Mouse (Mus musculus) bone marrow macrophage, adult 2 months (primary cell): ENCODE measurements at regions not wholly inside any gene's neighbourhood (a gene's known extent, or its start where the extent isn't known, plus 50 kb on each side); places are given as distances from the start of the nearest gene placed in this dataset.

Experiments
- H3K27ac ChIP-seq: 2 replicates; pipeline ENCODE4 v1.5.1; 2012; ENCODE audit warnings: low read depth, low read length; ENCODE audit not compliant: insufficient read depth
- H3K4me1 ChIP-seq: 2 replicates; pipeline ENCODE4 v1.6.1; 2012; ENCODE audit warnings: low read length; ENCODE audit not compliant: control insufficient read depth, insufficient read depth
- H3K4me3 ChIP-seq: 2 replicates; pipeline ENCODE4 v1.5.1; 2012; ENCODE audit warnings: mild to moderate bottlenecking, low read length, moderate library complexity; ENCODE audit not compliant: insufficient read depth
- CTCF ChIP-seq: IDR thresholded peaks from 2 replicates; pipeline ENCODE4 v1.5.1; 2012; ENCODE audit warnings: low read depth, mild to moderate bottlenecking, low read length, moderate library complexity
- POLR2A ChIP-seq: IDR thresholded peaks from 2 replicates; pipeline ENCODE4 v1.6.1; 2012; ENCODE audit warnings: mild to moderate bottlenecking, low read depth, low read length, borderline replicate concordance

DNA sequence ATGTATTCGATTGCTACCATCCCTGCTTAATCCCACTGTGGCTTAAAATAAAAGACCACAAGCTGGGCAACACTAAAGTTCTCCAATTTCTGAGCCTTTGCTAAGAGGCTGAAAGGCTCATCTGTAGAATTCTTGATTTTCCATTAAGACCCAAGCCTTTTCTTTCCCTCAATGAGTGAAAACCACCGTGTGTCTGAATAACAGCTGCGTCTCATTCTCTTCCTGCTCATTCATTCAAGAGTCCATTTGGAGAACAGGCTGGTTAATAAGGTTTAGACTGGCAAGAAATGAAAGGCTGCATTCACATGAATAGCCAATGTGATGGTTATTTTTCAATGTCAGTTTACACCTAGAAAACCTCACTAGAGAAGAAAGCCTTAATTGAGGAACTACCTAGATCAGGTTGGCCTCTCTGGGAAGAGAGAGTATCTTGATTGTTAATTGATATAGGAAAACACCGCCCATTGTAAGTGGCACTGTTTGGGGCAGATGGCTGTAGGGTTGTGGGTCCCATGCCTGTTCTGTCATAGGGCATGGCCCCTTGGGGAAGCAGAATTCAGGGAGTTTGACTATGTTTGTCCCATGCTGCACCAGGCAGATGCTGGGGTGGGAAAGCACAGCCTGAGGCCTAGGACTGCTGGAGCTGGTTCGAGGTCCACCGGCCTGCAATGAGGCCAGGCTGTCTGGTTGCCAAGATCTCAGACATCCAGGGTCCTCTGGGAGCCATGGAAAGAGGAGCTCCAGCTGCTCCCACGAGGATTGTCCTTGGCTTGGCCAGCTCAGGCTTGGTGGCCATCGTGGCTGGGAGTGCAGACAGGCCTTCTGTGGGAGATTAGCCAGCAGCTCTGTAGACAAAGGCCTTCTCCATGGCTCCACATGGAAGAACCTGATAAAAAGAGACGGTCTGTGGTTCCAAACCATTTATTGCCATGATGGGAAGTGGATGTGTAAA is 161.3 kb upstream of the Castor2 start:
- TF ChIP-seq CTCF (no peak), POLR2A (no peak)
- Histone ChIP-seq H3K27ac (no peak overlapping the region), H3K4me1 (no peaks in the 10 kb centered on the region), H3K4me3 (no peak overlapping the region)

DNA sequence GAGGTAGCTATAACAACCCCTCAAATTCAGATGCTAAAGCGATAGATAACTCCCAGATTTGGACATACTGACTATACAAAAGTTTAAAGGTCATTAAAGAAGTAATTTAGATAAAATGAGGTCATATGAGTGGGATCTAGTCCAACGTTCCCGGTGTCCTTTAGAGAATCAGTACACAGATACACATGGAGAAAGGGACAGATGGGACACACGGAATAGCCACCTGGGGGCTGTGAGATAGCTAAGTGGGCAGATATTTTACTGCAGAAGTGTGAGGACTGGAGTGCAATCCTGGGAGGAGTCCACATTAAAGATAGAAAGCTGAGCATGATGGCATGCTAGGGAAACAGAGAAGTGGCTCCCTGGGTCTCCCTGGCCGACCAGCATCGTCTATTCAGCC is 164.1 kb upstream of the Castor2 start:
- TF ChIP-seq POLR2A (no peak), CTCF (no peak)
- Histone ChIP-seq H3K27ac (no peak overlapping the region), H3K4me3 (no peak overlapping the region), H3K4me1 (no peaks in the 10 kb centered on the region)

- no peak overlapping the region for H3K4me3 ChIP-seq
- TF ChIP-seq POLR2A (no peak), CTCF (no peak)
- H3K4me1 ChIP-seq = no peaks in the 10 kb centered on the region
- no peak overlapping the region for H3K27ac ChIP-seq
Observed at GRCm38 (mm10) chr5:133935006-133935405, 164.5 kb upstream of the Castor2 start.

DNA sequence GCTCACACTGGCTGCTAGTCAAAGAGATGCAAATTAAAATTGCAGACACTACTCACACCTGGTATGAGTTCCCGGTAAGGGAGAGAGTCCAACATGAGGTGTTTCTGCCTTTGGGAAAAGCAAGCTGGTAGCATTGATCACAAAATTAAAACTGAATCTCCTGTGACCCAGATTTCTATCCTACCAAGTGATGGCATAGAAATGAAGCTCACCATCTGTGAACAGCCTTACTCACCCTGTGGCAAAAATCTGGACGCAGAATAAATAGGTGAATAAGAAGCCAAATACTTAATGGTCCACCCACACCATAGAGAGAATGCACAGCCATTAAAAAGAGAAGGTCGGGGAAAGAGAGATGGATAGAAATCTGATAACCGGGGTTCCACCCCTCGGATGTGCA is 169.4 kb upstream of the Castor2 start:
- TF ChIP-seq POLR2A (no peak), CTCF (no peak)
- no peak overlapping the region for H3K27ac ChIP-seq
- H3K4me3 ChIP-seq = no peak overlapping the region
- no peaks in the 10 kb centered on the region for H3K4me1 ChIP-seq

- H3K4me3 ChIP-seq = no peak overlapping the region
- TF ChIP-seq POLR2A (no peak), CTCF (no peak)
- no peak overlapping the region for H3K27ac ChIP-seq
- no peaks in the 10 kb centered on the region for H3K4me1 ChIP-seq
Observed at GRCm38 (mm10) chr5:133927054-133927453, 172.5 kb upstream of the Castor2 start.

- TF ChIP-seq CTCF = no peak
- TF ChIP-seq POLR2A = no peak
Observed at GRCm38 (mm10) chr5:133925184-133925900, 174.2 kb upstream of the Castor2 start.

GRCm38 (mm10) chr5:133922181-133922580 is 177.3 kb upstream of the Castor2 start:
- Histone ChIP-seq H3K4me3 (no peak overlapping the region), H3K27ac (no peak overlapping the region), H3K4me1 (no peaks in the 10 kb centered on the region)
- TF ChIP-seq CTCF (no peak), POLR2A (no peak)

More at GRCm38 (mm10) chr5:133925184-133925900, 174.2 kb upstream of the Castor2 start:
- no peaks in the 10 kb centered on the region for H3K4me1 ChIP-seq
- no peak overlapping the region for H3K27ac ChIP-seq
- H3K4me3 ChIP-seq = no peak overlapping the region

DNA sequence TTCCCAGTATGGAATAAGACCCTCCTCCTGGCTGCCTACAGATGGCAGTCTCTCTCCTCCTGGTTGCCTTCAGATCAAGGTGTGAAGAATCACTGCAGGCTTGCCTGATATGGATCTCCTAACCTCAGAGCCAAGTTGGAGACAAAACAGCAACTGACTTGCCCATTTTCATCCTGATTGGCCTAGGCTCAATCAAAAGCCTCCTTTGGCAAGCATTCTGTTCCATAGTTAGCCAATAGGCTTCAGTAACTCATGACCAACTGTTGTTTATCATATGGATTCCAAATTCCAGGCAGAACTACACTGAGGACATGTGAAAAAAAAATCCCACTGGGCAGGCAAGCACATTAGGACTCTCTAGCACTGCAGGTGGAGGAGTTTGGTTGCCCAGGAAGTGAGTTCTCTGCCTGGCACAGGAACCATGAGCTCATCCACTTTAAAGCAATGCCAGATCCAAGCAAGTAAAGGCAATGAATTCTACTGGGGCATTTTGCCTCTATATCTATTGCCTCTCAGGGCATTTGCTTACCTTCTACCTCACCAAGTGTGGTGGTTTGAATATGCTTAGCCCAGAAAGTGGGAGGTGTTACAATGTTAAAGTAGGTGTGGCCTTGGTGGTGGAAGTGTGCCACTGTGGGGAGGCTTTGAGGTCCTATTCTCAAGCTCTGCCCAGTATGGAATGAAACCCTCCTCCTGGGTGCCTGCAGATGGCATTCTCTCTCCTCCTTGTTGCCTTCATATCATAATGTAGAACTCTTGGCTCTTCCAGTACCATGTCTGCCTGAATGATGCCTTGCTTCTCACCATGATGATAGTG is 183.6 kb upstream of the Castor2 start:
- Histone ChIP-seq H3K4me1 (no peaks in the 10 kb centered on the region), H3K27ac (no peak overlapping the region), H3K4me3 (no peak overlapping the region)
- TF ChIP-seq CTCF (no peak), POLR2A (no peak)

DNA sequence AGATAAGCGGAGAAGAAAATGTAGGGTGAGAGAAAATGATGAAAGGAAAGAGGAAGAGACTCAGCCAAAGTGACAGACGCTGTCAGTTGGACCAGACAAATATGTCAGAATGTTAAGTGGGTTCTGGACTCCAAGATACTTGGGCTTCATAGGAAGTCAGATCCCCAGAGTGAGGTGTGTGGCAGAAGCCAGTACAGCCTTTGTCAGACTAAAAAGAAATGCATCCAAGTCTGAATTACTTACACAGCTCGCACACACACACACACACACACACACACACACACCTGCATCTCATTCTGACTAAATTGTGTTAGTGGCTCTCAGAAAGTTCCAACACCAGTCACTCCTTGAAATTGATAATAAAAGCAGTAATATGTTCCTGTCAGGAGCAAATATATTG is 192.1 kb upstream of the Castor2 start:
- H3K27ac ChIP-seq = no peak overlapping the region
- TF ChIP-seq CTCF = no peak
- TF ChIP-seq POLR2A = no peak
- H3K4me3 ChIP-seq = no peak overlapping the region

More for the DNA sequence above, 192.1 kb upstream of the Castor2 start:
- H3K4me1 ChIP-seq = no peaks in the 10 kb centered on the region
